Mouse (Mus musculus) B cell, adult 2 months (primary cell): Measurements from ENCODE around the gene Kcnip4.

Experiments
- DNase-seq, 2 experiments: peaks; one replicate each; pipeline ENCODE4 v3.0.0; 2022

Gene Kcnip4

DNA sequence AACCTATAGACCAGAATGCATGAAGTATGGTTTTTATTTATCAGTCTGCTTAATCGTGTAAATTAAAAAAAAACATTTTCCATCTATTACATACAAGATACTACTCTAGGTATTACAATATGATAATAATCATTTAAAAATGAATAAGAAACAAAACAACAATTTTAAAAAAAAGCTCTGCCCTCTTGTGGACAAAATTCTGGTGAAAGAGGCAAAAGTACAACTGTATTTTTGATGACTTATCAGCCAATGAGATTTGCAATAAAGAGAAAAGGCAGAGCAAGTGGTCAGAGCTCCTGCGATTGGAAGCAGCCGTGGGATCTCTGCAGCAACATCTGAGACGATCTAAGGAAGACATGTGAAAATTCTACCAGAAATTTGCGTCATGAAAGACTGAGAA, 172.6 kb downstream of the Kcnip4 start:
- no peak for DNase-seq

- DNase-seq = no peak
Observed at GRCm38 (mm10) chr5:49350126-49350909, 174.4 kb downstream of the Kcnip4 start.

- DNase-seq = no peak
Observed at GRCm38 (mm10) chr5:49349541-49349940, 175.2 kb downstream of the Kcnip4 start.

- DNase-seq = no peak
Observed at GRCm38 (mm10) chr5:49348511-49348910, 176.2 kb downstream of the Kcnip4 start.

DNA sequence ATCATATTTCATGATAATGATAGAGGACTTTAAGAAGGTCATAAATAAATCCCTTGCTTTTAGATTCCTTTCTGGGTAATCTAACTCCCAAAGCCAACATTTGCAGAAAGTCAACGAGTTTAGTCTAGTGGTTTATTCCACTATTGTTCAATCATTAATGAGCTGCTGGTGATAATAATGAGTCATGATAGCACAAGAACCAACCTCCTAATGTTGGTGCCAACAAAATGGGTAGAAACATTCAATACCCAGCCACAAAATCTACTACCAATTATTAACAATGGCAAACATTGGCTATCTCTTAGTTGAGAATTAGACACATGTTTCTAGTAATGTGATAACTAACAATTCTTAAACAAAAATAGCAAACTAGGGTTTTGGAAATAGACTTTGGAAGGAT, 180.1 kb downstream of the Kcnip4 start:
- no peak for DNase-seq

DNA sequence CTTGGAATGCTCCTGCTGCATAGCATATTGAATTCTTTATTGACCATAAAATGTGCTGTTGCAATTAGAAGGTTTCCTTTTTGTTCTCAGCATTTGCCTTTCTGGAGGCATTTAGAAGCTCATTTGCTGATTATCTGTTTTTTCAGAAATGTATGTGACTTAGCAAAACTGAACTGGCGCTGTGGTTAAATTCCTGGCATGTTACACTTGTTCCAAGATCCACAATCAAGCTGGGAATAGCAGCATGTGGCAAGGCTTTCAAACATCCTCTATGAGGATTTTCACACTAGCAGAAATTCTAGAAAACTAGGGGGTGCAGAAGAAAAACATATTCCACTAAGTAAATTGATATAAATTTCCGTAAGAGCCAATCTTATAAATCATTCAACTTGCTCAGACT, 187.5 kb downstream of the Kcnip4 start:
- DNase-seq = no peak

DNA sequence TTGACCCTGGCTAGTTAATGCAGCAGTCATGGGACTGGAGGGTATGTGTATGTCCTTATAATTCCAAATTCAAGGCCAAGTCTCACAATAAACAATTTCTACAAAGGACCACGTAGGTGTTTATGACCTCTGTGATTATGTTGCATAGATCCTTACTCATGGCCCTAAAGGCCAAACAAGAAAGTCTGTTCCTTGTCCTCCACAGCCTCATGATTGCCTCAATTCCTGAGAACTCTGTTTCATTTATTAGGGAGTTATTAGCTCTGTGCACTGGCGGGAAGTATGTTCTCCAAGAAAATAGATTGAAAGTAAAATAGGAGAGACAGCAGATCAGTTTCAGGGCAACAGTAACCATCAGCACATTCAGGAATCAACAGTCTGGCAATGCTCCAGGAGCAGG, 191.6 kb downstream of the Kcnip4 start:
- DNase-seq = no peak

DNA sequence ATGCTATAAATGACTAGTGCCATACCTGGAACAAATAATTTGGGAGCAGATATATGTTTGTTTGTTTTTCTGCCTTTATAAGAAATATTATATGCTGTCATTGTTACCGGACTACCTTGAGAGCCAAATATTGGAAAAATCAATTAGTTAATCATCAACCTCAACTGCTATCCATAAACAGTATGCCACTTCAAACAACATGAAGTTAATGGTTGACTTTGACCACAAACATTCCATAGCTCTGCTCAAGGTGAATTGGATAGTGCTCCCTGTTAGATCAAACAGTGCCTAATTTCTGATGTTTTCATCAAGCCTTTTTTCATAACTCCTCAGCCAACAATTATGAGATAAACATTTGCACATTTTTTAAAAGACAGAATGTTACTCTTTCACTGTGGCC, 195.7 kb downstream of the Kcnip4 start:
- no peak for DNase-seq

- no peak for DNase-seq
Observed at GRCm38 (mm10) chr5:49318661-49319060, 206.0 kb downstream of the Kcnip4 start.

DNA sequence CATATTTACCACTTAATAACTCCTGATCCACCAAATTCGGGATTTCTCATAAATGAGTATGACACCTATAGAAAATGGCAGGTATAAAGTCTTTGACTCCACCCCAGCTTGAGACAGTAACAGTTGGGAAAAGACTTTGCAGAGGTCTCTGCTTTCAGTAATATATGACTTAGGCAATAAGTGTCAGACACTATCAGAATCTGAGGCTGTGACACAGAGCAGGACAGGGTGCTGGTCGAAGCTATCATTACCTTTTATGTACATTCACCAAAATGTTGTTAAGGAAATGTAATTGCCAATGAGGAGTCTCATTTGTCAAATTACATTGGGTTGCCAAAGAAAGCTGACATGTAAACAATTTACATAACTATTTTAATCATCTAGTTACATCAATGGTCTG, 206.8 kb downstream of the Kcnip4 start:
- no peak for DNase-seq

DNA sequence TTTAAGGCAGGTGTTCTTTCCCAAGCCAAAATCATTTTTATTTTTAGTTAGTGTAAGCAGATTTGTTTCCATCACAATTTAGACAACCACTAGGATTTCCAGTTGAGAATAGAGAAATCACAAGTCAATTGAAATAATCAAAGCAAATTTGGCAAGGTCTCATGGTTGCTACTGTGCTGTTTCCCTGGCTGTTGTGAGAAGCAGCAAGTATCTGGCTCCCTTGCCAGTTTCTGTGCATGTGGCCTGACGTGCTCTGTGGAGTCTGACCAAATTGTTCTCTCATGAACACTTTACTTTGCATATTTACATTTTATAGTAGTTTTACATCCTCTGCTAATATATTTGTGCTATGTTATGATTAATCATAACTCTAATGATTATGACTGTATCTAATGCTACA, 217.9 kb downstream of the Kcnip4 start:
- no peak for DNase-seq

GRCm38 (mm10) chr5:49305321-49305720, 219.4 kb downstream of the Kcnip4 start:
- DNase-seq = no peak

- no peak for DNase-seq
Observed at GRCm38 (mm10) chr5:49298654-49299053, 226.1 kb downstream of the Kcnip4 start.

DNA sequence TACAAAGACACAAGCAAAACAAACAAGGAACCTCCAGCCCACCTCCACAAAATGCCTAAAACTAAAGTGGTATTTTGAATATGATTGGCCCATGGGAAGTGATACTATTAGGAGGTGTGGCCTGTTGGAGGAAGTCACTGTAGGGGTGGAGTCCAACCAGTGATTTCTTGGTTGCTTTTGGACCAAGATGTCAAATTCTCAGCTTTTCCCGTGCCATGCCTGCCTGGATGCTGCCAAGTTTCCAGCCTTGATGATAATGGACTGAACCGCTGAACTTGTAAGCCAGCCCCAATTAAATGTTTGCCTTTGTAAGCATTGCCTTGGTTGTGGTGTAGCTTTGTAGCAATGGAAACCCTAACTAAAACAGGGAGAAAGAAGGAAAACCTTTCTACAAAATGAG, 232.3 kb downstream of the Kcnip4 start:
- DNase-seq = no peak

DNA sequence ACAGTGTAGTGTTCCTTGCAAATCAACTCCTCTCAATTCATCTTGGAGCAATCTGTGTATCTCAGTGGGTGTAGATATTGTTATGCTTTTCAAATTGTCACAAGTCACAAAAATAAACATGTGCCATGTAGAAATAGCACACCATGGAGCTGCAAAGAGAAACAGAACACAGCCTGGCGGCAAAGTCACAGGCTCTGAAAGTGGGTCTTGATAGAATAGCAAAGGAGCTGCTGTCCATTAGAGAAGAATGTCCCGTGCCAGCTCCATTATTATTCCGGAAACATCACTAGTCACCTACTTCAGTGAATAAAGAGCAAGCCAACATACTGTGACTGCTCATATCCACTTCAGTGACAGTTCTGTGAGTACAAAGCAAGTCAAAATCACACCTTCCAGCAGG, 232.9 kb downstream of the Kcnip4 start:
- DNase-seq = no peak

- no peak for DNase-seq
Observed at GRCm38 (mm10) chr5:49285455-49286135, 239.1 kb downstream of the Kcnip4 start.

- no peak for DNase-seq
Observed at GRCm38 (mm10) chr5:49284776-49285175, 239.9 kb downstream of the Kcnip4 start.

GRCm38 (mm10) chr5:49283403-49283802, 241.3 kb downstream of the Kcnip4 start:
- DNase-seq = no peak

DNA sequence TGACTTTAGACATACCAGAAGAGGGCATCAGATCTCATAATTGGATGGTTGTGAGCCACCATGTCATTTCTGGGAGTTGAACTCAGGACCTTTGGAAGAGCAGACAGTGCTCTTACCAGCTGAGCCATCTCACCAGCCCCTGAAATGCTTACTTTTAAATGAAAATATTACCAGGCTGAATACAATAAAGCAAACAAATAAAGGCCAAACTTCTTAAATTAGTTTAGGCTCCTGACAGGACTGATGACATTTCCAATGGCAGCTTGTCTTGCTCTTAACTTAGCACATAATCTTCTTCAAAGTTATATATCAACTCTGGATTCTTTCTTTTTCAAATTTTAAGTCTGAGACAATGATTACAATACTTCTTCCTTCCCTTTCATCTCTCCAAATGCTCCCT, 252.8 kb downstream of the Kcnip4 start:
- DNase-seq = no peak

- DNase-seq = no peak
Observed at GRCm38 (mm10) chr5:49268807-49269206, 255.9 kb downstream of the Kcnip4 start.

GRCm38 (mm10) chr5:49259356-49259755, 265.4 kb downstream of the Kcnip4 start:
- no peak for DNase-seq

- no peak for DNase-seq
Observed at GRCm38 (mm10) chr5:49256850-49257249, 267.9 kb downstream of the Kcnip4 start.

- no peak for DNase-seq
Observed at GRCm38 (mm10) chr5:49255983-49256382, 268.7 kb downstream of the Kcnip4 start.

- no peak for DNase-seq
Observed at GRCm38 (mm10) chr5:49247081-49247480, 277.6 kb downstream of the Kcnip4 start.

- no peak for DNase-seq
Observed at GRCm38 (mm10) chr5:49244414-49244813, 280.3 kb downstream of the Kcnip4 start.
